Mouse (Mus musculus) neural tube, embryonic 14.5 days (tissue): ENCODE results near the gene Mgst2. TPM values are rescaled to one million over a fixed set of nuclear protein-coding genes. Genes with fewer than 3 reads are reported as not detected.

Experiments used
- ATAC-seq: fragments of 200-750 bp; cut with Nextera tagmentation; 2 replicates; pipeline ENCODE4 v1.8.0; 2017; ENCODE audit warnings: low read depth, mild to moderate bottlenecking, moderate TSS enrichment, moderate library complexity
- H3K27ac ChIP-seq: fragments of 300-500 bp; sonication (generic); 2 replicates; pipeline ENCODE4 v1.5.1; 2014; ENCODE audit warnings: low read depth, mild to moderate bottlenecking, control low read depth, low read length, moderate library complexity, mixed read lengths
- H3K27me3 ChIP-seq: fragments of 300-500 bp; sonication (generic); 2 replicates; pipeline ENCODE4 v1.6.1; 2014; ENCODE audit warnings: low read length; ENCODE audit not compliant: control insufficient read depth, insufficient read depth
- H3K36me3 ChIP-seq: fragments of 300-500 bp; sonication (generic); 2 replicates; pipeline ENCODE4 v1.6.1; 2014; ENCODE audit warnings: low read length, mixed read lengths; ENCODE audit not compliant: control insufficient read depth, insufficient read depth
- H3K4me1 ChIP-seq: fragments of 300-500 bp; sonication (generic); 2 replicates; pipeline ENCODE4 v1.6.1; 2014; ENCODE audit warnings: low read length; ENCODE audit not compliant: control insufficient read depth, insufficient read depth
- H3K4me2 ChIP-seq: fragments of 300-500 bp; sonication (generic); 2 replicates; pipeline ENCODE4 v1.6.1; 2014; ENCODE audit warnings: mild to moderate bottlenecking, low read depth, low read length, control low read depth
- H3K4me3 ChIP-seq: fragments of 300-500 bp; sonication (generic); 2 replicates; pipeline ENCODE4 v1.5.1; 2014; ENCODE audit warnings: low read depth, low read length, control low read depth, mixed read lengths
- H3K9ac ChIP-seq: fragments of 300-500 bp; sonication (generic); replicated peaks from 2 replicates; pipeline ENCODE4 v1.6.1; 2014; ENCODE audit warnings: low read depth, mild to moderate bottlenecking, control low read depth, low read length, mixed read lengths
- H3K9me3 ChIP-seq: fragments of 300-500 bp; sonication (generic); 2 replicates; pipeline ENCODE4 v1.6.1; 2016; ENCODE audit warnings: low read length; ENCODE audit not compliant: control insufficient read depth
- whole genome bisulfite sequencing: fragments of 180-500 bp; shearing (Covaris S2); extraction: QIAGEN DNeasy Blood & Tissue Kit; methylation state at CpG from one replicate; pipeline ENCODE4 v1.1.7; 2014; 5-methylcytosine and 5-hydroxymethylcytosine counted together
- polyA plus RNA-seq: library from polyadenylated mRNA; unstranded; fragments of >200 nt; fragmentation: Nextera tagmentation; extraction: Ambion mirVana; gene quantifications from 2 replicates; pipeline ENCODE4 v1.2.1, GENCODE M21; 2014

Gene Mgst2
- polyA plus RNA-seq, 1 experiment from 2014 or later: 0.27 TPM

DNA sequence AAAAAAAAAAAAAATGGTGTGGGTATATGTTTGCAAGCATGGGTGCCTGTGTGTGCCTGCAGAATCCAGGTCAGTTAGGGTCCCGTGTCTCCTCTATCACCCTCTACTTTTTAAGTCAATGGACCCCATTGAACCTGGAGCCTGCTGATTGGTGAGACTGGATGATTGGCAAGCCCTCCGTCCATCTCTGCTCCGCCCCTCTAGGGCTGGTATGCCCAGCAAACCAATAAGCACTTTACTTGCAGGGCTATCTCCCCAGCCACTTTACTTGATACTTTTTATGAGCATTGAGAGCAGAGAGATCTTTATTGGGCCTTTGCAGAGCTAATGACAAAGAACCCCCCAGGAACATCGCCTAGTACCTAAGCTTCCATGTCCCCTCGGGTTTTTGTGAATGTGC, 54.3 kb downstream of the Mgst2 start:
- H3K4me2 ChIP-seq: no peak overlapping the region
- 0 out of 2 replicates have a peak, but pooled peaks cover 3% of the 10 kb centered on the region for H3K4me1 ChIP-seq
- WGBS: 66% methylated on average over 5 of the region's 5 CpGs
- no peak overlapping the region for H3K27ac ChIP-seq
- no peaks in the 10 kb centered on the region for H3K27me3 ChIP-seq
- no peak overlapping the region for H3K9ac ChIP-seq
- no peaks in the 10 kb centered on the region for H3K36me3 ChIP-seq
- no peaks in the 10 kb centered on the region for H3K9me3 ChIP-seq
- no peak for ATAC-seq
- H3K4me3 ChIP-seq: no peak overlapping the region

DNA sequence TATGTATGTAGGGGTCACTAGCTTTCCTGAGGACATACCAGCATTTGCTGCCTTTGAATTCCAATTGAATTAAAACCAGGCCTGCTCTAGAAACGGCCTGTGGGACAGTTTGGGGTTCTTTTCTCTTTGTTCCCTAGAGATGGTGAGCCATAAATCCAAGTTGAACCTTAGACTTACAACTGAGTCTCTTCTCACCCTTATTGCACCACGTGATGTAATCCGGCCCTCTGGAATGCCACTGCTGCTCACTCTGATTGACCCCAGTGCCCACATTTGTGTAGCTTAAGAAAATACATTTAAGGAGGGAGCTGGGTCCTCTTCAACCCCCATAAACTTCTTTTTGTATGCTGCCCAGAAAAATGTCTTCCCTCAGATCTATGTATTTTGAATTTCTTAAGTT, 57.3 kb downstream of the Mgst2 start:
- Histone ChIP-seq H3K4me2 (no peak overlapping the region), H3K9me3 (no peaks in the 10 kb centered on the region), H3K4me1 (0 out of 2 replicates have a peak, but pooled peaks cover 3% of the 10 kb centered on the region), H3K27me3 (no peaks in the 10 kb centered on the region), H3K36me3 (no peaks in the 10 kb centered on the region), H3K4me3 (no peak overlapping the region), H3K9ac (no peak overlapping the region), H3K27ac (no peak overlapping the region)
- ATAC-seq: no peak
- WGBS: 28% methylated on average over 3 of the region's 3 CpGs

DNA sequence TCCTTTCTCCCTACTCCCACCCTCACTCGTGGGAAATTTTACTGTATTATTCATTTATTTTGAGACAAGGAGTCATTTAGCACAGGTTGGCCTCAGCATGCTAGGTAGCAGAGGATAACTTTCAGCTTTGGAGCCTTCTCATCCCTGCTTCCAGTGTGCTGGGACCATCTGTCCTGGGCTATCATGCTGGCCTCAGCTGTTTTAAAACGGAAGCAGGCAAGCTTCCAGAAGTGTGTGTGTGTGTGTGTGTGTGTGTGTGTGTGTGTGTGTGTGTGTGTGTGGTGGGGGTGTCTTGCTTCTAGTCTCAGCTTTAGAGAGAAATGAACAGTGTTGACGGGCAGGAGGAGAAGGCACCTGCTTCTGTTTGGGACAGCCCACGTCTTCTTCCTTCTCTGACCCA, 57.7 kb downstream of the Mgst2 start:
- H3K4me1 ChIP-seq: 0 out of 2 replicates have a peak, but pooled peaks cover 3% of the 10 kb centered on the region
- no peak overlapping the region for H3K4me2 ChIP-seq
- H3K9me3 ChIP-seq: no peaks in the 10 kb centered on the region
- 57% methylated on average over 4 of the region's 4 CpGs for WGBS
- H3K27me3 ChIP-seq: no peaks in the 10 kb centered on the region
- no peaks in the 10 kb centered on the region for H3K36me3 ChIP-seq
- no peak overlapping the region for H3K9ac ChIP-seq
- no peak overlapping the region for H3K4me3 ChIP-seq
- H3K27ac ChIP-seq: no peak overlapping the region
- no peak for ATAC-seq

DNA sequence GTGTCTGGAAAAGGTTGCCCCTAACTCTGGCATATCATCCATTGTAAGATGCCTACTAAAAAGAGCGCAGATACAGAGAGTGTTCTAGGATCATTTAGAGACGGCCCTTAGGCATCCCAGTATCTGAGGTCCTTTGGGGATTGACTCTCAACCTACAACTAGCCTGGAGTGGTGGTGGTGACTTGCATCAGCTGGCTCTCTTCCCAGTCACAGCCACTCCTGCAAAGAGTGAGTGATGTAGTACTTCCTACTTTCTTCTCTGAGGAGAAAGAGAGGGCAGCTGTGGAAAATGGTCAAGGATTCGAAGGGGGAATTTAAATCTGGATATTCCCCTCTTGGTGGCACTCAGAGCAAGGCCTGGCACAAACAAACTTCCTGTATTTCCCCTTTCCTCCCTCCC, 59.2 kb downstream of the Mgst2 start:
- Histone ChIP-seq H3K9me3 (no peaks in the 10 kb centered on the region), H3K27ac (no peak overlapping the region), H3K4me3 (no peak overlapping the region), H3K27me3 (no peaks in the 10 kb centered on the region), H3K36me3 (no peaks in the 10 kb centered on the region), H3K4me2 (no peak overlapping the region), H3K4me1 (no peaks in the 10 kb centered on the region), H3K9ac (no peak overlapping the region)
- WGBS: 71% methylated on average over 3 of the region's 3 CpGs
- no peak for ATAC-seq

DNA sequence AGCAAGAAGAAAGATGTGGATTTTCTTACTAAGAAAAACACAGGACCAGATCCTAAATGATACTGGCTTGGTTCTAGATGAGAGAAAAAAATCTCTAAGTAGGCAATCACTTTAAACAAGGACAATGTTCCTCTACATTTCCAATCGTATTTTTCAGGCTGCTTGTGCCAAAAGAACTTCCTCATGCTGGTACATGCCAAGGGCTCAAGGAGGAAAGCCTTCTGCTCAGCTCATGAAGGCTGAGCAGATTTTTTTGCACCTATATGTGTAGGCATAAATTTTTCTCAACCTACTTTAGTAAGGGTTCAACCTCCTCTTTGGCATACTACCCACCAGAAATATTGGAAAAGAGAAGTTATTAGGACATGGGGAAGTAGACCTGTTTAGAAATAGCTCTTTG, 59.8 kb downstream of the Mgst2 start:
- WGBS: 80% methylated on average over 1 of the region's 1 CpGs
- Histone ChIP-seq H3K9me3 (no peaks in the 10 kb centered on the region), H3K4me2 (no peak overlapping the region), H3K4me3 (no peak overlapping the region), H3K27ac (no peak overlapping the region), H3K9ac (no peak overlapping the region), H3K27me3 (no peaks in the 10 kb centered on the region), H3K4me1 (no peaks in the 10 kb centered on the region), H3K36me3 (no peaks in the 10 kb centered on the region)
- no peak for ATAC-seq

DNA sequence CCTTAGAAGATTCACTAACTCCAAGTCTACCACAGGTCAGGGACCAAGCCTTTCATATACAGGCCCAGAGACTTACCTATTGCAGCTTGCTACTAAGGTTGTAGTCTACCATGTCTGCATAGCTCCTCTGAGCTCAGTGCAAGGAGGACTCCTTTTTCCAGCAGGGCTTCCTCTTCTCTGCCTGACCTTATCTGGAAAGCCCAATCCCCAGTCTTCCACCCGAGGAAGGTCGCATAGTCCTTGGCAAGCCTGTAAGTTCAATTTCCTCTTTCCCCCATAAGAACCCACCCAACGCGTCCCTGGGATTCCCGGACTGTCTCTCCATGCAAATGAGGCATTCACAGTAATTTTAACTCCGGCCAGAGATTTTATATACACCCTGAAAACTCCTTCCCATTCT, 66.1 kb downstream of the Mgst2 start:
- no peaks in the 10 kb centered on the region for H3K9me3 ChIP-seq
- 87% methylated on average over 6 of the region's 6 CpGs for WGBS
- H3K27ac ChIP-seq: no peak overlapping the region

DNA sequence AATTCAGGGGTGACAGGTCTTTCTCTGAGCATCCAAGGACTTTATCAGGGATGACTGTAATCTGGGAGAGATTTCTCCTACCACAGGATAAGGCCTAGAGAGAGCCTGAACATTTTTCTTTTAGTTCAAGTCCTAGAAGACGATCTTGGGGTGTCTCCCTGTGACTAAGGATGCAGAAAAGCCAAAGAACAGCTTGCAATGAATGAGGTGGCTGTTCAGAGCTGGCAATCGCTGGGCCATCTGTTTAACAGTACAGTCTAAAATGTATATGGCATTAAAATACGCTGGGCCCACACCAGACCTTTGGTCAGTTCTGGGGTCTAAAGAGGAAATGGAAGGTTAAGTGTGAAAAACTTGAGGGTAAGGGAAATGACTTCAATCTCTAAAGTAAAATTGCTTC, 67.3 kb downstream of the Mgst2 start:
- Histone ChIP-seq H3K4me2 (no peak overlapping the region), H3K4me1 (peaks cover 9% of the 10 kb centered on the region), H3K4me3 (no peak overlapping the region), H3K27me3 (no peaks in the 10 kb centered on the region), H3K27ac (0 out of 2 replicates have a peak overlapping the region, but pooled peaks have one; percentile 45), H3K9ac (no peak overlapping the region), H3K9me3 (no peaks in the 10 kb centered on the region), H3K36me3 (no peaks in the 10 kb centered on the region)
- no peak for ATAC-seq
- WGBS: 62% methylated on average over 3 of the region's 3 CpGs

More for the DNA sequence above, 66.1 kb downstream of the Mgst2 start:
- no peak for ATAC-seq
- no peak overlapping the region for H3K9ac ChIP-seq
- H3K4me3 ChIP-seq: no peak overlapping the region
- H3K36me3 ChIP-seq: no peaks in the 10 kb centered on the region
- no peaks in the 10 kb centered on the region for H3K27me3 ChIP-seq
- H3K4me2 ChIP-seq: no peak overlapping the region
- H3K4me1 ChIP-seq: peaks cover 9% of the 10 kb centered on the region

DNA sequence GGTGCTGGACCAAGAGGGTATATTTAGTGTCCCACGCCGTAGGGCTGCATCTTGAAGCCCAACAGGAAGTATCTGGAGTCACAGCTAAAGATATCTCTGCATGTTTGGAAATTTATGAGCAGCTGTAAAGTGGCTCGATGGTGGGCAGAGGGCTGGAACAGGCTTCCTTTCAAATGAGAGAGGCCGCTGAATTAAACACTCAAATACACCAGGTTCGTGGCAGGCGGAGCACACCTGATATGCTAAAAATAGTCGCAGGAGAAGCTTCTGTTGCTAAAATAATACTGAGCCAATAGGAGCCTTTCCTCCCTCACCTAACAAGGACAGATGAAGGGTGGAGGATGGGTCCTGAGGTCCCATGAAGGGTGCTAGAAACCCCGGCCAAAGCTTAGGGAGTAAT, 67.8 kb downstream of the Mgst2 start:
- Histone ChIP-seq H3K9me3 (no peaks in the 10 kb centered on the region), H3K27ac (no peak overlapping the region), H3K4me2 (no peak overlapping the region), H3K36me3 (no peaks in the 10 kb centered on the region), H3K27me3 (no peaks in the 10 kb centered on the region), H3K9ac (no peak overlapping the region), H3K4me1 (peaks cover 9% of the 10 kb centered on the region), H3K4me3 (no peak overlapping the region)
- WGBS: 57% methylated on average over 8 of the region's 8 CpGs
- ATAC-seq: no peak

DNA sequence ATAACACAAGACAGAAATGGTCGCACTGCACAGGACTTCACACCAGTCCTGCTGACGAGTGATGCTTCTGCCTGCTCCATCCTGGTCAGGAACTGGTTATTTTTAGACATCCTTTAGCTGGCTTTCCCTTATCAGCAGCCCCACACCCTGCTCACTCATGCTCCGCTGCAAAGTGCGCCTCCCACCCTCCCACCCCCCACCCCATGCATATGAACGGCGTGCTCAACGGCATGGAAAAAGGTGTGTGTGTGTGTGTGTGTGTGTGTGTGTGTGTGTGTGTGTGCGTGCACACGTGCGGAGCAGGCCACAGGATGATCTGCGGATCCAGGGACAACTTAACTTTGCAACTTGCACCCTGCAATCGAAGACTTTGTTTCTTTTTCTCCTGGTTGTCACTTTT, 68.3 kb downstream of the Mgst2 start:
- WGBS: 69% methylated on average over 12 of the region's 12 CpGs
- Histone ChIP-seq H3K9me3 (no peaks in the 10 kb centered on the region), H3K27me3 (no peaks in the 10 kb centered on the region), H3K4me3 (no peak overlapping the region), H3K4me2 (no peak overlapping the region), H3K9ac (no peak overlapping the region), H3K36me3 (no peaks in the 10 kb centered on the region), H3K27ac (no peak overlapping the region), H3K4me1 (peaks cover 9% of the 10 kb centered on the region)
- no peak; the same call in 1 of the 2 replicates for ATAC-seq
